Mouse (Mus musculus) midbrain, embryonic 13.5 days (tissue): ENCODE results near the gene Myh9. TPM values are rescaled to one million over a fixed set of nuclear protein-coding genes. Genes with fewer than 3 reads are reported as not detected.

Experiments
- ATAC-seq: fragments of 200-750 bp; cut with Nextera tagmentation; 2 replicates; pipeline ENCODE4 v1.8.0; 2017; ENCODE audit warnings: mild to moderate bottlenecking, moderate TSS enrichment, moderate library complexity
- H3K27ac ChIP-seq: fragments of 300-500 bp; sonication (generic); 2 replicates; pipeline ENCODE4 v1.5.1; 2015; ENCODE audit warnings: inconsistent platforms, mild to moderate bottlenecking, moderate library complexity
- H3K27me3 ChIP-seq: fragments of 300-500 bp; sonication (generic); 2 replicates; pipeline ENCODE4 v1.6.1; 2015; ENCODE audit warnings: mild to moderate bottlenecking, inconsistent platforms
- H3K36me3 ChIP-seq: fragments of 300-500 bp; sonication (generic); 2 replicates; pipeline ENCODE4 v1.6.1; 2015; ENCODE audit warnings: mild to moderate bottlenecking, inconsistent platforms
- H3K4me1 ChIP-seq: fragments of 300-500 bp; sonication (generic); replicated peaks from 2 replicates; pipeline ENCODE4 v1.6.1; 2015; ENCODE audit warnings: inconsistent platforms
- H3K4me2 ChIP-seq: fragments of 300-500 bp; sonication (generic); replicated peaks from 2 replicates; pipeline ENCODE4 v1.6.1; 2015; ENCODE audit warnings: moderate library complexity, mild to moderate bottlenecking, inconsistent platforms
- H3K4me3 ChIP-seq: fragments of 300-500 bp; sonication (generic); replicated peaks from 2 replicates; pipeline ENCODE4 v1.5.1; 2015; ENCODE audit warnings: mild to moderate bottlenecking, inconsistent platforms
- H3K9ac ChIP-seq: fragments of 300-500 bp; sonication (generic); replicated peaks from 2 replicates; pipeline ENCODE4 v1.6.1; 2015; ENCODE audit warnings: mild to moderate bottlenecking, inconsistent platforms
- H3K9me3 ChIP-seq: fragments of 300-500 bp; sonication (generic); 2 replicates; pipeline ENCODE4 v1.6.1; 2016; ENCODE audit warnings: mild to moderate bottlenecking, inconsistent platforms
- WGBS: fragments of 180-500 bp; shearing (Covaris S2); methylation state at CpG from one replicate; pipeline ENCODE4 v1.1.7; 2015; 5-methylcytosine and 5-hydroxymethylcytosine counted together
- polyA plus RNA-seq: library from polyadenylated mRNA; unstranded; fragments of >200 nt; fragmentation: Nextera tagmentation; extraction: Ambion mirVana; gene quantifications from 2 replicates; pipeline ENCODE4 v1.2.1, GENCODE M21; 2015

The Myh9 gene
- polyA plus RNA-seq, 1 experiment from 2014 or later, result 14.1 TPM

- Histone ChIP-seq H3K36me3 (no peaks in the 10 kb centered on the region), H3K4me2 (peak overlapping the region; percentile 95), H3K27me3 (peaks cover 13% of the 10 kb centered on the region; the same call in 1 of the 2 replicates), H3K27ac (no peak overlapping the region), H3K9ac (peak overlapping the region; percentile 40; the same call in 1 of the 2 replicates), H3K9me3 (no peaks in the 10 kb centered on the region), H3K4me3 (peak overlapping the region; percentile 85), H3K4me1 (peaks cover 52% of the 10 kb centered on the region)
- WGBS, result 13% methylated on average over 10 of the region's 10 CpGs
- no peak for ATAC-seq
These were observed 2.3 kb downstream of the Myh9 start for GRCm38 (mm10) chr15:77839529-77840286.

- Histone ChIP-seq H3K27me3 (peaks cover 13% of the 10 kb centered on the region; the same call in 1 of the 2 replicates), H3K4me1 (peaks cover 52% of the 10 kb centered on the region), H3K4me3 (no peak overlapping the region), H3K4me2 (peak overlapping the region; percentile 95), H3K27ac (no peak overlapping the region; the same call in 1 of the 2 replicates), H3K36me3 (no peaks in the 10 kb centered on the region), H3K9ac (no peak overlapping the region), H3K9me3 (no peaks in the 10 kb centered on the region)
- ATAC-seq, result no peak
- 7% methylated on average over 4 of the region's 4 CpGs for WGBS
These were observed 3.2 kb downstream of the Myh9 start for GRCm38 (mm10) chr15:77838530-77839387.

DNA sequence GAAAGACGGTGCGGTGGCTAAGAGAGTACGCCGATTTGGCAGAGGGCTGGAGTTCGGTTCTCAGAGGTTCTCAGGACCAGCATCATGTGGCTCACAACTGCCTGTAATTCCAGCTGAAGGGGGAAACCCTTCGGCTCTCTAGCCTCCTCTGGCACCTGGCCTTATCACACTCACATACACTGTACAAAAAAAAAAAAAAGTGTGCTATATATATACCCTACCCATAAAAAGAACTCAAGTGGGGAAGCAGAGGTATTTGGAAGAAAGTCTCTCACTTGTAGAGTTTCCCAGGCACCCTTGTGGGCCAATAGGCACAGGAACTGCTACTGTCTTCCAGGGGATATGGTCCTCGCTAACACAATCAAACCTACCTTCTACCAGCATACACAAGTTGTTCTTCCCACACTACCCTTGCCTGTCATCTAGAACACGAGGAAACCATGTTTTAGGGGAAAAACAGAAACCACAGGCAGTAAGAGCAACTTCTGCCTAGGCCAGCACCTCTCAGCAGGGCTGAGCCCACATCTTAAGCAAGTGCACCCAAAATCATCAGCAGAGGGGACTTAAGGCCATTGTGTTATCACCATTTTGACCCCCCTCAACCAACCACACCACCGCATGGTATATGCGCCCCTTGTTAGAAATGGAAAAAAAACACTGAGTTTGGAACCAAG, 4.4 kb downstream of the Myh9 start:
- Histone ChIP-seq H3K27ac (no peak overlapping the region), H3K4me2 (no peak overlapping the region), H3K36me3 (no peaks in the 10 kb centered on the region), H3K4me1 (peaks cover 52% of the 10 kb centered on the region), H3K9ac (no peak overlapping the region), H3K4me3 (no peak overlapping the region), H3K9me3 (no peaks in the 10 kb centered on the region), H3K27me3 (peaks cover 13% of the 10 kb centered on the region; the same call in 1 of the 2 replicates)
- ATAC-seq, result no peak
- 86% methylated on average over 10 of the region's 10 CpGs for WGBS

DNA sequence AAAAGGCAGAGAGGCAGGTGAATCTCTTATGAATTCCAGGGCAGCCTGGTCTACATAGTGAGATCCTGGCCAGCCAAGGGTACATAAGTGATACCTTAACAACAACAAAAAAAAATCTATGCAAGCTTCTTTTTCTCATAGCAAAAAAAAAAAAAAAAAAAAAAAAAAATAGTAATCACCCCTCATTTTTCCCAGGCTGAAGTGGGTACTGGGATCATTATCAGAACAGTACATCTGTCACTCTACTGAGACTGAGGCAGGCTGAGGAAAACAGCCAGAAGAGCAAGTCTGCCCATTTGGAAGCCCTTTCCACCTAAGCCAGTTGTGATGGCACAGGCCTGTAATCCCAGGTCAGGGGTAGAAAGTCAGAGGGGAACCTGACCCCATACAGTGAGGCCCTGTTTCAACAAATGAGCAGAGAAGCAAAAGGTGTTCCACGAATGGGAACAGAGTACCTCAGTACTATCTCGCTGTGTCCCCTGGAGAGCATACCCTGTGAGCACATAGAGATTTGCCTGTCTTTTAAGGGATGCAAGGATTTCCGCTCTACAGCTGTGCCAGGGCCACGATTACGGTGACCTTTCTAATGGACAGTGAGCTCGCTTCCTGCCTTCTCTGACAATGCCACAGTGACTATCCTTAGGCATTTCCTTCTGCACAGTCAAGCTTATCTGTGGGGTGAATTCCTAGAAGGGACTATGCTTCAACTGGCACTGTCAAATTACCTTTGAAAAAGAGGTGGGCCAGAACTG, 5.1 kb downstream of the Myh9 start:
- Histone ChIP-seq H3K4me1 (peaks cover 52% of the 10 kb centered on the region), H3K27ac (no peak overlapping the region), H3K9ac (peak overlapping the region; percentile 30; the same call in 1 of the 2 replicates), H3K4me3 (no peak overlapping the region), H3K4me2 (no peak overlapping the region), H3K27me3 (peaks cover 13% of the 10 kb centered on the region; the same call in 1 of the 2 replicates), H3K36me3 (no peaks in the 10 kb centered on the region), H3K9me3 (no peaks in the 10 kb centered on the region)
- 55% methylated on average over 6 of the region's 6 CpGs for WGBS
- no peak for ATAC-seq

- Histone ChIP-seq H3K4me1 (peaks cover 49% of the 10 kb centered on the region), H3K9me3 (no peaks in the 10 kb centered on the region), H3K9ac (peak overlapping the region; percentile 30; the same call in 1 of the 2 replicates), H3K27me3 (peaks cover 13% of the 10 kb centered on the region; the same call in 1 of the 2 replicates), H3K36me3 (no peaks in the 10 kb centered on the region), H3K4me2 (no peak overlapping the region), H3K27ac (no peak overlapping the region), H3K4me3 (no peak overlapping the region)
- ATAC-seq, result no peak
- 59% methylated on average over 9 of the region's 9 CpGs for WGBS
These were observed 5.9 kb downstream of the Myh9 start for GRCm38 (mm10) chr15:77835930-77836653.

- peaks cover 4% of the 10 kb centered on the region; the same call in 1 of the 2 replicates for H3K27me3 ChIP-seq
- WGBS, result 79% methylated on average over 15 of the region's 15 CpGs
- H3K9me3 ChIP-seq, result no peaks in the 10 kb centered on the region
- no peak overlapping the region for H3K27ac ChIP-seq
- no peak overlapping the region for H3K4me2 ChIP-seq
- H3K4me1 ChIP-seq, result peaks cover 34% of the 10 kb centered on the region
- no peaks in the 10 kb centered on the region for H3K36me3 ChIP-seq
- no peak overlapping the region for H3K9ac ChIP-seq
- no peak overlapping the region for H3K4me3 ChIP-seq
- no peak for ATAC-seq
These were observed 7.4 kb downstream of the Myh9 start for GRCm38 (mm10) chr15:77834336-77835268.

GRCm38 (mm10) chr15:77833731-77834130, 8.2 kb downstream of the Myh9 start:
- no peak for ATAC-seq
- Histone ChIP-seq H3K4me3 (no peak overlapping the region), H3K9me3 (no peaks in the 10 kb centered on the region), H3K27me3 (no peaks in the 10 kb centered on the region), H3K9ac (no peak overlapping the region), H3K36me3 (no peaks in the 10 kb centered on the region), H3K4me1 (peaks cover 25% of the 10 kb centered on the region), H3K4me2 (no peak overlapping the region), H3K27ac (no peak overlapping the region)
- 93% methylated on average over 6 of the region's 6 CpGs for WGBS

GRCm38 (mm10) chr15:77833083-77833482, 8.9 kb downstream of the Myh9 start:
- peaks cover 19% of the 10 kb centered on the region for H3K4me1 ChIP-seq
- H3K4me3 ChIP-seq, result no peak overlapping the region
- H3K27me3 ChIP-seq, result no peaks in the 10 kb centered on the region
- ATAC-seq, result no peak
- H3K27ac ChIP-seq, result no peak overlapping the region
- H3K4me2 ChIP-seq, result no peak overlapping the region
- H3K9ac ChIP-seq, result no peak overlapping the region
- H3K9me3 ChIP-seq, result no peaks in the 10 kb centered on the region
- no peaks in the 10 kb centered on the region for H3K36me3 ChIP-seq

GRCm38 (mm10) chr15:77832458-77832904, 9.5 kb downstream of the Myh9 start:
- 91% methylated on average over 7 of the region's 7 CpGs for WGBS
- no peaks in the 10 kb centered on the region for H3K27me3 ChIP-seq

More at GRCm38 (mm10) chr15:77832458-77832904, 9.5 kb downstream of the Myh9 start:
- no peaks in the 10 kb centered on the region for H3K9me3 ChIP-seq
- no peak overlapping the region for H3K4me2 ChIP-seq
- H3K27ac ChIP-seq, result no peak overlapping the region
- no peak overlapping the region for H3K9ac ChIP-seq
- no peaks in the 10 kb centered on the region for H3K36me3 ChIP-seq
- H3K4me3 ChIP-seq, result no peak overlapping the region
- no peak for ATAC-seq
- H3K4me1 ChIP-seq, result peaks cover 21% of the 10 kb centered on the region
